Mouse (Mus musculus): Measurements from ENCODE around the gene Gm3594. TPM values are rescaled to one million over a fixed set of nuclear protein-coding genes. Genes with fewer than 3 reads are reported as not detected.

The Gm3594 gene
- not detected in 2 replicates for polyA plus RNA-seq (2012; ENCODE audit: low replicate concordance)

DNA sequence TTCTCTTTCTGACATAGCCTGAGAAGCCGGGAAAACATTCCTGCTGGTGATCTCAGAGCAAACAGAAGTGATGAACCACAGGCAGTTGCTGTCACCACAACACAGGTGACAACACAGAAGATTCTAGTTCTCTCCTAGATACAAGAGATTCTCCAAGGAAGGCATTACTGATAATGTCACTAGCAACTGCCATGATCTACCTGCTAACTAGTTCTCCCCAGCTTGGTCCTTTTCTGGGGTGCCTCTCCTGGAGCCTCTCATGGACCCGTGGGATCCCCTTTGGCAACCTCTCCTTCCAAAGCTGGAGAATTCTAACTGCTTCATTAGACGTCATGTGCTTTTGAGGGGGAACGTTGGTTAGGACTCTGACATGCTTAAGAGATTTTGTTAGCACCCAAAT lies at the start of gene Gm3594:
Gm3594 (minus strand) TSS at position 101 of the 400 bp plus-strand sequence.

DNA sequence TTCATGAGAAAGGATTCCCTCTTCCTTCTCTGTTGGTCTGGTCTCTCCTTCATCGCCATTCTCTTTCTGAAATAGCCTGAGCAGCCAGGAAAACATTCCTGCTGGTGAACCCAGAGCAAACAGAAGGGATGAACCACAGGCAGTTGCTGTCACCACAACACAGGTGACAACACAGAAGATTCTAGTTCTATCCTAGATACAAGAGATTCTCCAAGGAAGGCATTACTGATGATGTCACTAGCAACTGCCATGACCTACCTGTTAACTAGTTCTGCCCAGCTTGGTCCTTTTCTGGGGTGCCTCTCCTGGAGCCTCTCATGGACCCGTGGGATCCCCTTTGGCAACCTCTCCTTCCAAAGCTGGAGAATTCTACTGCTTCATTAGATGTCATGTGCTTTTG lies 32.0 kb downstream of the Gm3594 start, which contains the start of gene Gm3591:
Gm3591 (minus strand) TSS at position 101 of the 400 bp plus-strand sequence.

DNA sequence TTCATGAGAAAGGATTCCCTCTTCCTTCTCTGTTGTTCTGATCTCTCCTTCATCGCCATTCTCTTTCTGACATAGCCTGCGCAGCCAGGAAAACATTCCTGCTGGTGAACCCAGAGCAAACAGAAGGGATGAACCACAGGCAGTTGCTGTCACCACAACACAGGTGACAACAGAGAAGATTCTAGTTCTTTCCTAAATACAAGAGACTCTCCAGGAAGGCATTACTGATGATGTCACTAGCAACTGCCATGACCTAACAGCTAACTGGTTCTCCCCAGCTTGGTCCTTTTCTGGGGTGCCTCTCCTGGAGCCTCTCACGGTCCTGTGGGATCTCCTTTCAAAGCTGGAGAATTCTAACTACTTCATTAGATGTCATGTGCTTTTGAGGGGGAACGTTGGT lies 54.2 kb downstream of the Gm3594 start, which contains the start of gene Gm16440:
Gm16440 (minus strand) TSS at position 101 of the 400 bp plus-strand sequence.

Other genes starting within 250 kb of the Gm3594 start
- gene Gm21560, start 225.3 kb downstream of the Gm3594 start, polyA plus RNA-seq (2012; ENCODE audit: low replicate concordance), result not detected in 2 replicates
- not detected in 2 replicates for gene Gm3411, start 157.4 kb downstream of the Gm3594 start, polyA plus RNA-seq (2012; ENCODE audit: low replicate concordance)
- gene Gm21103, start 139.8 kb downstream of the Gm3594 start, polyA plus RNA-seq (2012; ENCODE audit: low replicate concordance), result not detected in 2 replicates
- not detected in 2 replicates for gene Gm3618, start 100.9 kb downstream of the Gm3594 start, polyA plus RNA-seq (2012; ENCODE audit: low replicate concordance)
- not detected in 2 replicates for gene Gm16440, start 54.3 kb downstream of the Gm3594 start, polyA plus RNA-seq (2012; ENCODE audit: low replicate concordance)
- gene Gm3591, start 32.1 kb downstream of the Gm3594 start, polyA plus RNA-seq (2012; ENCODE audit: low replicate concordance), result not detected in 2 replicates
- not detected in 2 replicates for gene Gm8356, start 92.7 kb upstream of the Gm3594 start, polyA plus RNA-seq (2012; ENCODE audit: low replicate concordance)
- gene Gm3629, start 146.0 kb upstream of the Gm3594 start, polyA plus RNA-seq (2012; ENCODE audit: low replicate concordance), result not detected in 2 replicates
- gene Gm3460, start 177.8 kb upstream of the Gm3594 start, polyA plus RNA-seq (2012; ENCODE audit: low replicate concordance), result not detected in 2 replicates
- not detected in 2 replicates for gene Gm10251, start 239.6 kb upstream of the Gm3594 start, polyA plus RNA-seq (2012; ENCODE audit: low replicate concordance)

Data from leukemia stem cell, adult 10-12 weeks (primary cell).